Mouse (Mus musculus) brain, embryonic 18.5 days (tissue): ENCODE measurements around the gene Dennd2a.
"Not testable (repeated sequence)": the region's sequence is repeated elsewhere in the genome, so short reads cannot be mapped to it uniquely, and the experiment has no call there.

Source experiments
- DNase-seq: peaks from one replicate; pipeline ENCODE4 v3.0.0-alpha.2; 2012; ENCODE audit warnings: low read depth, low spot score

The Dennd2a gene

GRCm38 (mm10) chr6:39419851-39420721 is 137.6 kb downstream of the Dennd2a start, which contains the start of gene Mkrn1:
Mkrn1 (minus strand) TSS chr6:39420462.
- DNase-seq: peak; percentile 81

- no peak for DNase-seq
These were observed 138.2 kb downstream of the Dennd2a start for GRCm38 (mm10) chr6:39419386-39419850.

GRCm38 (mm10) chr6:39416654-39417053 is 141.0 kb downstream of the Dennd2a start:
- DNase-seq: not testable (repeated sequence)

GRCm38 (mm10) chr6:39415762-39416161 is 141.9 kb downstream of the Dennd2a start:
- no peak for DNase-seq

- DNase-seq: no peak
These were observed 143.6 kb downstream of the Dennd2a start for GRCm38 (mm10) chr6:39414106-39414505.
